Mouse (Mus musculus) fat pad, adult 2 months (tissue): ENCODE measurements around the gene Siah2.
A peak's percentile ranks its signal among the peaks of the same experiment; 100 is the strongest.

Experiments
- DNase-seq: peaks from one replicate; pipeline ENCODE4 v3.0.0-alpha.2; 2011; ENCODE audit warnings: low read depth, low spot score; ENCODE audit errors: extremely low read depth

Gene Siah2

GRCm38 (mm10) chr3:58671616-58672250 lies 20.5 kb downstream of the Siah2 start:
- DNase-seq: no peak

GRCm38 (mm10) chr3:58663970-58664369 lies 28.2 kb downstream of the Siah2 start:
- peak; percentile 98 for DNase-seq

GRCm38 (mm10) chr3:58660636-58661035 lies 31.6 kb downstream of the Siah2 start:
- no peak for DNase-seq

DNA sequence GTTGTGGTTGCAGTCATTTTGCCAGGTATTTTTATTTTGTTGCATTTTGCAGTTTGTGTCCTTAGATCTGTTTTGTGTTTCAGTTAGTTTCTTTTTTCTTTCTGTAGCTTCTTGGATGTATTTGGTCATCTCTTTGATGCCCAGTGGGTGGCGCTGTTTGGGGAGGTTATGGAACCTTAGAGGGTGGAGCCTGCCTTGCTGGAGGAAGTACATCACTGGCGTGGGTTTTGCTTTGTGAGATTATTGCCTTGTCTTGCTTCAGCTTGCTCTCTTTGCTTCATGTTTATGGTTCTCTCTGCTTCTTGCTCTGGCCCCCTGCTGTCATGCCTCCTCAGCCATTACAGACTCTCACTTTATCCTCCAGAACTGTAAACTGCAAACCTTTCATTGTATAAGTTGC lies 34.8 kb downstream of the Siah2 start:
- no peak for DNase-seq

- no peak for DNase-seq
Observed at GRCm38 (mm10) chr3:58655362-58656130, 36.7 kb downstream of the Siah2 start.

GRCm38 (mm10) chr3:58653907-58654306 lies 38.3 kb downstream of the Siah2 start:
- DNase-seq: no peak

DNA sequence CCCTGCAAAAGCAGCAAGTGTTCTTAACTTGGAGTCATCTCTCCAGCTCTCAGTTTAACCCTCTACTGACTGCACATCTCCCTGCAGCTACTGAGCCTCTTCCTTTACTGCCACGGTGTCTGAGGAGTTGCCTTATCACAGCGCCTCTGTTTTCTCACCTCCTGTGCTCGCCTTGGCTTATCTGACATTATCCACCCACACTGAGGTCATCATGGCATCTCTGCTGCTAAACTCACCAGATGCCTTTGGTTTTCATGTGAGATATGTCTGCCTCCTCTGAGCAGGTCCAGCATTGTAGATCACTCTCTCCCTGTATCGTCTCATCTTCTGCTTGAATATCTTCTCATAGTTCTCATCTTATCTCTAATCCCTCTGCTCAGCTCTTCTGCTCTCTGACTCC lies 41.9 kb downstream of the Siah2 start:
- no peak for DNase-seq

- no peak for DNase-seq
Observed at GRCm38 (mm10) chr3:58647179-58647578, 45.0 kb downstream of the Siah2 start.

- DNase-seq: no peak
Observed at GRCm38 (mm10) chr3:58646180-58646579, 46.0 kb downstream of the Siah2 start.

- no peak for DNase-seq
Observed at GRCm38 (mm10) chr3:58636406-58637295, 55.5 kb downstream of the Siah2 start, which contains the start of gene Erich6. Erich6 (minus strand) TSS chr3:58637207.

GRCm38 (mm10) chr3:58631693-58632092 lies 60.5 kb downstream of the Siah2 start:
- no peak for DNase-seq

DNA sequence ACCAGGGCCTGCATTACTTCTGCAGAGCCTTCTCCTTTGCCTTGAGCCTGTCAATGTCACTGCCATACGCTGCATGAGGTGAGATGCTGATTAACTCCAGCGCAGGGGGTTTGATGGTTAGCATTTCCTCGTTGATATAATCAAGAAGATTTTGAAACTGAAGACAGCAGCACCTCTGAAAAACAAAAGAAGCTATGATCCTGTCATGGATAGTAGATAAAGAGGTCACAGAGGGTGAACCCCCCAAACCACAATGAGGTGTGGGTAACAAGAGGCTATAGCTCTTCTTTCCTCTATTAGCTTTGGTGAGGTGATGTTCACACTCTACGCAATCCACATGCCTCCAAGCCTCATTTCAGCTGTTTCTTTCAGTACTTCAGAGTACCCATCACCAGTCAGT lies 67.2 kb downstream of the Siah2 start:
- no peak for DNase-seq
